Mouse (Mus musculus) embryo, embryonic 11 days (tissue): ENCODE measurements at regions not wholly inside any gene's neighbourhood (a gene's known extent, or its start where the extent isn't known, plus 50 kb on each side); places are given as distances from the start of the nearest gene placed in this dataset.

Source experiments
- DNase-seq: peaks from one replicate; pipeline ENCODE4 v3.0.0-alpha.2; 2015

DNA sequence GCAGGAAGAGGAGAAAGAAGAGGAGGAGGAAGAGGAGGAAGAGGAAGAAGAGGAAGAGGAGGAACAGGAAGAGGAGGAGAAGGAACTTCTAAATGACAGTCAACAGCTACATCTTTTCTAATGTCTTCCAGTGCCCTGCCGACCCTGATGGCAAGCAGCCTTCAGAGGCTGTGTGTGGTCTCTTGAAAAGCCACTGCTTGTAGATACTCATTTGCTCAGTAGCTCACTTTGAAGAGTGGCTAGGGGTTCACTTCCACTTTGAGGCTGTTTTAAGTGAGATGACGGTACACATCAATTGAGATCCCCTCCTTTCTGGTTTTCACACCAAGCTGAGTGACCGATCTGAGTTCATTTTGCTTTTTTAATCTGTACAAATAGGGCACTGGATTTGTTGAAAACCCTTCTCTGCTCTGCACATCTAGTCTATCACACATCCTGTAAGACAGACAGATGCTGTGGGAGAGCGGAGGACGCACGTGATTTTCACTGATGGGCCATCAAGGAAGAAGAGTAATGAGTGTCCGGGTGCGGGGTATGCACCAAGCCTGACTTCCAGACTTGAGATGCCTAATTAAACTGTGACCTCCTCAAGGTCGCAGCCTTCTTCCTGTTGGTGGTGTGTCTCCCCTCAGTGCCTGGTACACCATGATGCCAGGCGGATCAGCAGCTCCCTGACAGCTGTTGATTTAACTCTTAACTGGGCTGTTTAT lies 239.0 kb downstream of the Mtx2 start:
- DNase-seq: no peak

DNA sequence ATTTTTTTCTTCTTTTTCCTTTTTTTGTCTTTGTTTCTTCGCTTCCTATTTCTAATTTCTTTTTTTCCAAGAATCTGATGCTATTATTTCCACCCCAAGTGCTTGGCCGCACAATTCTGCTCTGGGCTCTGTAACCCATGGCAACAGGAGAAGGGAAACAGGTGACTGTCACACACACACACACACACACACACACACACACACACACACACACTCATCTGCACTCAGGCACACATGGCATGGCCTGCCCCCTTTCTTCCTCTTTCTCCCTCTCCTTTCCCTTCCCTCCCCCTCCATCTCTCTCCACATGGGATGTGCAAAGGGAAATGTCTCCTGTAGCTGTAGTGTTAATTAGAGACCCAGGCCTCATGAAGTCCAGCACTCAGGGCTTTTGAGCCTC lies 239.7 kb downstream of the Mtx2 start:
- no peak for DNase-seq

DNA sequence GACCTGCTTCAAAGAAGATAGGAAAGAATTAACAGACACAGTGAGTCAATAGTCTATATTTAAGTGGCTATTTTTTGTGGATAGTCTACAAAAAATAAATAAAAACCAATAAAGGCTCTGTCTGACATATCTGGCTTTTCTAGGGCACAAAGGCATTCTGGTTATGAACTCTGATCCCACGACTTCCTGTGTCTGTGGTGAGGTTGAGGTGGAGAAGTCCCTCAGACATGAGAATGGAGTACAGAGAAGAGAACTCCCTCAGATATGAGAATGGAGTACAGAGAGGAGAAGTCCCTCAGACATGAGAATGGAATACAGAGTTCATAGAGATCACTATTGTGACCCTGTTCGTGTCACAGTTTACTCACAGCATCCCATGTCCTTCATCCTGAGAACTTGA lies 243.7 kb downstream of the Mtx2 start:
- no peak for DNase-seq

DNA sequence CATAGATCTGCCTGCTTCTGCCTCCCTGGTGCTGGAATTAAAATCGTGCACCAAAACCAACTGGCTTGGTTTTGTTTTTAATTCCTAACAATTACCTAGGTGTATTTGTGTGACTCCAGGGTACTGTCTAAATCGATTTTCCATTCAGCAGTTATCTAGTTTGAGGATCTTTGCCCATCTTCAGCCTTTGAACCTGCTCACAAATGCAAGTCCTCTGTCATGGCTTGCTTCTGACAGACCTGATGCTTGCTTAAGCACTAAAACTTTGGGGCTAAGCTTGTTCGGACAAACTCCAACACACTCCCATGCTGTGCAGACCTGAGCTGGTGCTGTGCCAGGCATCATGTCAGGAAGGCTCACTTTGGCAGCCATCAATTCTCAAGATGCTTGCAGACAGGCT lies 246.4 kb downstream of the Mtx2 start:
- DNase-seq: no peak

DNA sequence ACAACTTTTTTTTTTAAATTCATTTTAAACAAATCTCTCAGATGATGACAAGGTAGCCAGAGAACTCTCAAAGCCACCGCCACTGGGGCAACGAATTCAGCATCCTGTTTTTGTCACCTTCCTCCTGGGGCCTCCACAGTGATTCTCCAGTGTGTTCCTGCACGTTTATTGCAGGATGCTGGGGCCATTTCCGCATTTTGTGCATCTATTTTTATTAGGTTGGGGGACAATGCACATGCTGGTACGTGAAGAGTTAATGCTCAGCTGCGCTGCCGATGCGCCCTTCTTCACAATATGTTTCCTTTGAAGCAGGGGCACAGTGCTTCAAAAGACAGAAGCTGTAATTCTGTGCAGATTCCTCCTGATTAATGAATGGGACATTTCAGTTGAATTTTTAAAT lies 246.9 kb downstream of the Mtx2 start:
- DNase-seq: no peak

DNA sequence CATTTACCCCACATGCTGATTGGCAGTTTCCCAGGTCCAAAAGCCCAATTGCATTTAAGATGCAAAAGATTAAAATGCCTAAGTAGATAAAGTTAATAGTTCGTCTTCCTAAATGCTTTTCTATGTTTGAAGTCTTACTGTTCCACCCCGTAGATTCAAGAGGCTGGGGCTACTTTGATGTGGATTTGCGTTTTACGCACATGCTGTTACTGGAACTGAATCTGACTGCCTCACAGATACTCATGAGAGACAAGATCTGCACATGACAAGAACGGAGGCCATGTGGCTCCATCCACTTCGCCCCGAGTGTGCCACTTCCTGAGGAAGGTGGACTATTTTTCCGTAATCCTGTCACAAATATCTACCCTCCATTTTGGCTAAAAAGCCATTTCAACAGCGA lies 247.6 kb downstream of the Mtx2 start:
- no peak for DNase-seq

DNA sequence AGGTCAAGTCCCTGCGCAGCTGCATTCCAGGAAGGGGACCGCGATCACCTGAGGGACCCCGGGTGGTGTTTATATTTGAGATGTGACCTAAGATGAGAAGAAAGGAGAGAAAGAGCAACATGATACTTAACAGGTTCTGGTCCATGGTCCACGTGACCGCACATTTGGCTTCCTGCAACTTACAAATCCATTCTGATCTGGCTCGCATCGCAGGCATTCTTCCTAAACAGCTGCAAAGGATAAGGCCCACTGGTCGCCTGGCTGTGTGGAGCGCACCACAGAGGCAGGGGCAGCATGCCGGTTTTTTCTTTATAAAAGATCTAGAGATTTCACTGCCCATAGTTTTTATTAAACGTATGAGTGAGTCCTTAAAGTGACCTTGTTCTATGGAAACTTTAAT lies 261.6 kb downstream of the Mtx2 start:
- DNase-seq: no peak

DNA sequence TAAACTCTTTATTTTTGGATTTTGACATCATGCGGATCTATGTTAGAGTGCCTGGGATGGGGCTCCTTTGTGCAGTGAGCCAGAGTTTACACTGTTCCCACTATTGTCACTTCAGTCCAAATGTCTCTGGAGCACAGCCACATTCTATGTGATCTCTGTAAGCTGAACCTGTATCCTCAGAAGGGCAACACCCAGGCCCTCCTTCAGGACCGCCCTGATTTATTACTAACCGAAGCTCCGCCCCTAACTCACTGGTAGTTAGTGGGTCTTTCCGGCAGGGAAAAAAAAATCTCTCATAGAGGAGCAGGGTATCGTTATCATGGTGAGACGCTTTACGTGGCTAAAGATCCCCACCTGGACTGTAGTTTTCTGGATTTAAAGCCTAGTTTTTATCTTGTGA lies 263.6 kb downstream of the Mtx2 start:
- DNase-seq: peak; percentile 79

DNA sequence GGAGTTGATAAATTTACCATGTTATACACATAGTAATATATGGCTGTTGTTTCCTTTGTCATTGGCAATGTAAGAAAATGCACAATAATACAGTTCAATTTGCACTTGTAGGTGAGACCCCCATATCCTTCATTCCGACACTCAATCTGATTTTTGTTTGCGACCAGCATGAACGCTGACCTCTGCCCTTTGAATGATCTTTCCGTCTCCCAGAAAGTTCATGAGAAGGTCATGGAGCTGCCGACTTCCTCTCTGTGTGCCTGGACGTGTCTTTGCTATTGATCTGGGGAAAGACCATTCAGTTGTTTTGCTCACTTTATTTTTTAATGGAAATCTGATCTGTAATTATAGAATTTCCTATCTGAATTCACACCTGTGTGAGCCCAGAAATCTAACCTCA lies 264.0 kb downstream of the Mtx2 start:
- DNase-seq: peak; percentile 77

DNA sequence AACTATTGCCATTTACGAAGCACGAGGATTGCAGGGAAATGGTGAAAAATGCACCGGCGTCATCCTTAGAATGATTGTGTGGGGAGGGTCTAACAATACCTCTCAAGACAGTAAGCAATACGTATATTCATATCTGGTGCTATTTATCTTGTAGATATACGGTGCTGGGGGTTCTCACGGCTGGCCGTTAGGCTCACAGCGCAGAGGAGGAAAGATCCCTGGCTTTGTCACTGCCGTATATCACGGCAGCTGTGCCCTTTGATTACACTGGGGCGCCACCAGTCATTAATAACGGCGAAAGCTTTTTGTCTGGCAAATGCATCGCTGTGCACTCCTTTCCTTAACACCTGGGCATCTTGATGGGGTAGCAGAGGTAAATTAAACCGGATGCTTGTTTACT lies 264.8 kb downstream of the Mtx2 start:
- peak; percentile 47 for DNase-seq

DNA sequence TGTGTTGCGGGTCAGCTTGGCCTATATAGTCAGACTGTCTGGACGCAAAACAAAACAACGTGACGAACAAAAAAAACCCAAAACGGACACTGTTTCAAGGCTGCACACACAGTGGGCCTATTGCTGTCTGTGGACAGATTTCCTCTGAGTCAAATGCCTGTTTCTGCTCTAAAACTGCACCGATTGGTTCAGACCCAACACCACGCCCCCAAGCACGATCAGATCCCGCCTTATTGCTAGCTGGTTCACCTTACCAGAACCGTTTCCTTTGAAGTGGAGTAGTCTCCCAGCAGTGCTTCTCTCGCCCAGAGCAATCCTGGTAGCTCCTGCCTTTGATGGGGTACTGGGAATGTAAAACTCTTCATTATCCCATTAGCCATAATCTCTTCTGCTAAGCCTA lies 275.9 kb downstream of the Mtx2 start:
- peak; percentile 65 for DNase-seq

DNA sequence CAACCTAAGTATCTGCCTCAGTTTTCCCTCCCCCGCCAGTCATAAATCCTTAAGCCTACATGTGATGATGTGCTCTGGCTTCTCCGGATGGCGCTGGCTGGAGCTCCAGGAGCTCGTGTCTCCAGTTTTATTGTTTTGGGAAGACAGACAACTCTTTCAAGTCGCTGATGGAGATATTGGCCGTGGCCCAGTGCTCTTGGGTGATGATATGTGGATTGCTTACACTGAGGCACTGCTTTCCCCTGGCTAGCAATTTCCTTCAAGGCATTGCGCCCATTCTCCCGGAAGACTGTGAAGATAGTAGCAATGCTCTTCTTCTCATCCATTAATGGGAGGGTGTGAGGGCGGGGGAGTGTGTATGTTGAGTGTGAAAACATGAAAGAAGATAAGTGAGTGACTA lies 287.1 kb downstream of the Mtx2 start:
- DNase-seq: no peak

DNA sequence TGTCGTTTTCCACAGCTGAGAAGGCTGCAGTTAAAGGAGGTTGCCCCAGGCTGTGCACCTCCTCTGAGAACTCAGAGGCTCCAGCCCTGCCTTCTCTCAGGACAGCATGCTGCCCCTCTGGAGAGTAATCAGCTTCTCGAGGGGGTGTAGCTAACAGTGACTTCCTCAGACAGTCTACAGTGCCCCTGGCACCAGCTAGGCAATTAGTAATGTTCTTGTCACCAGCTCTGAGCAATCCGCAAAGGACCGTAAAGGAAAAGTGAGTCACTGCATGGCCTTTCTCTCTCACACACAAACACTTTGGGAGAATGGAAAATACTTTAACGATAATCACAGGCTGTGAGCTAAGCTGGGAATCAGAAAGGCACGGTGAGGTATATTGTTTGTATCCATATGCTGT lies 288.8 kb downstream of the Mtx2 start:
- DNase-seq: peak; percentile 20

DNA sequence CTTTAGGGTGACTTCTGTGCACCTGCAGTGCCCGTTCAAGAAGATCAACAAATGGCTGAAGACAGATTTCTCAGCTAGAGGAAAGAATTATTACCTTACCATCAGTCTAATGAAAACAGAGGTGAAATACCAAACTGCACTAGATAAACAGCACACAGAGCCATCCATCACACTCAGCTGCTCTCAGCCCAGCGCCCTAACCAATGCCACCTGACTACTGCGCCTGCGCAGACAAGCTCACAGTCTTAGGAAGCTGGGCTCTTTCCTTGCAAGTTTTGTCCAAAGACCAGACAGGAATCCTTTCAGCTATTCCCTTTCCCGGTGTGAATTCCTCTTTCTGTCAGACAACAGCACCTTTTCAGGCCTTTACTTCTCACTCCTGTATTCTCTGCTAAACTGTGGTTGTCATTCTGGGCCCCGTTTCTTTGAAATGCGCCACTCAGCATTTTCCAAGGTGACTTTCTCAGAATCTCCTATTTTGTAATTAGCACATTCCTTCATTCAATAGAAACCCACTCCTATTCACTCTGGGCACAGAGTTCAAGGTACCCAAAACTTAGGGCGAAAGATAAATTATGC lies 292.8 kb downstream of the Mtx2 start:
- DNase-seq: peak; percentile 50

DNA sequence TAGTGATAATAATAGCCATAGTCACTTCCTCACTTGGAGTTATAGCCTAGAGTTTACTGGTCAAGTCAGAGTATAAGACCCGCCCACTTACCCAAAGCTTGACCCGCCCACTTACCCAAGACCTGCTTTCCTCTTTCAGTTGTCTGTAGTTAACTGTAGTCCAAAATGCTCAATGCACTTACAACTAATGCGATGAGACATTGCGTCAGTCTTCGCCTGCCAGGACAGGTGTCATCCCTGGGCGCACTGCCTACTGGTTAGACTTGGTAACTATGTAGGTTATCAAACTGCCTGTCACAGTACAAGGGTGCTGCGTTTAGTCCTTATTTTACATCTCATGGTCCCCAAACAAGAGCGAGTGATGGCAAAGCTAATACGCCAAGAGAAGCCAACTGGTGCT lies 294.0 kb downstream of the Mtx2 start:
- DNase-seq: no peak

DNA sequence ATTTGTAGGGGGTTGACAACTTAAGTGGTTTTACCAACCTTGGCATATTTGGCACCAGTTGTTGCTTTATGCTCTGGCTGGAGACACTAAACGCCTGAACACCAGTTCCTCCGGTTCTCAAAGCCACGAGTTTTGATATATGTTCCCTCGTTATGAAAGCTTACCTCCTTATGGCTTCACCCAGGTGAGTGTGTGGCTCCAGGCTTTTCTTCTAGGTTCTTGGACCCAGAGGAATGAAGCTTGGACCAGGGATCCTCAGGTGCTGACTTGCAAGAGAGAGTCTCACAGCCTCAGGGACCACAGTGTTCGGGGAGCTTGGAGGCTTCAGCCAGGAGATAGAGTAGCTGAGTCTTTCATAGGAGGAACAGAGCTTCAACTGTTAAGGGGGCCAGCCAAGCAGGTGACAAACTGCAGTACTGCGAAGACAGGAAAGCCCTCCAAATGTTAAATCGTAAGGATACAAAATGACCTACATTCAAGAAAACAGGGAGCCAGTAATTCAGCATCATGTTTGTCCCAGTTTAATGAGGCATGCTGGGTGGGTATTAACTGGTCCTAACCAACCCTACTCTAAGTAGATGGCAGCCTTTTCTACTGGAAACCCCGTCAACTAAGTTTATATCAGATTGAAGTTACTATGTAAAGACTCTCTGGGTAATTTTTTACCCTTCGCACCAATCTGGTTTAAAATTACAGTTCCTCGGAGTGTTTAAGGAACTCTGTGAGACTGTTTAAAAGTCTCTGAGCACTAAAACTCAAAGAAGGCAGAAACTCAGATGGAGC lies 307.9 kb downstream of the Mtx2 start:
- DNase-seq: no peak

DNA sequence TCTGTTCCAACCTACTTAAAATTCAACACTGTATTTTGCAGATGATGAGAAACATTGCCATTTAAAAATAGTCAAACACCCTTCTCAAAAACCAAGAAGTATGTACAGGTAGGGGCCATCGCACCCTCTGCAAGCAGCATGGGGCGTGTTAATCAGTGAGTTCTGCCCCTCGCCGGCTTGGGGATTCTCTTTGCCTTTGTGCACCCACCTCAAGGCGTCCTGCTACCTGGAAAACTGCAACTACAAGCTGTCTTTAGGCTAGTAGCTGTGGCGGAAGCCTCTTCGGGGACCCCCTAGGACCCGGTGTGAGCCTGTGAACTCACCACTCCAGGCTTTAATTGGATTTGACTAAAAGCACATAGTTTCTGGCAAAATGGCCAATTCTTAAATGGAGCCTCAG lies 311.0 kb downstream of the Mtx2 start:
- no peak for DNase-seq

DNA sequence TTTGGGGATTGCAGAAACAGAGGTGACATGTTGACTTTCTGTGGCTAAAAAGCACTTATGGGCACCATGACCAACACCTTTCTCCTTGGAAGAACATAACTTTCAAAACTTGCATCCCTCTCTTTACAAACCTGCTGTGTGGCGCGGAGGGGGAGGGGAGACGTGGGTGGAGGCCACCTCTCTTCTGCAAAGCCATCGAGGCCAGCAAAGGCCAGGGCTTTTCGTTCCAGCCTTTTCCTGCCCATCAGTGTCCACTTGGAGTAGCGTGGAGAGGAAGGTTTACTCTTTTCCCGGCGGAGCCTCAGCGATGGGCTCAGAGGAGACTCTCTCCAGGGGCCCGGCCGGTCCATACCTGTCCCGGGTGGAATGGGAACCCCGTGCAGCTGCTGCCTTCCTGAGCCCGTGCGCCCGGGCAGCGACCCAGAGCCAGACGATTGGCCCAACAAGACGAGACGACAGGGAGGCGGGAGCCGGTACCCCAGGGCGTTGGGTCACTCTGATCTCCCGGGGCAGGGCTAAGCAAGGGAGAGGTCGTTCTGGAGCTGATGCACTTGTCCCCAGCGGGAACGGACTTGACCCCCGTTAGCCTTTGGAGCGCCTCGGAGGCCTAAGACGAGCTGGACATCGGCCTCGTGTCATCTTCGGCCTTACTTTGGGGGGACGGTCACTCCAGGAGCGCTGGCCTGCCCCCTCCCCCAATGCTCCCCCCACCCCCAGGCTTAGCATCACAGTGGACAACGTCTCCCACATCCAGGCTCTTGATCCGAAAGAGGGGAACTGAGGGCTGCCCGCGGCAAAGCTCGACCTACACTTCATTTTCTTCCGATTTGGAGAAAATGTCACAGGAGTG lies 311.8 kb downstream of the Mtx2 start:
- DNase-seq: peak; percentile 55

DNA sequence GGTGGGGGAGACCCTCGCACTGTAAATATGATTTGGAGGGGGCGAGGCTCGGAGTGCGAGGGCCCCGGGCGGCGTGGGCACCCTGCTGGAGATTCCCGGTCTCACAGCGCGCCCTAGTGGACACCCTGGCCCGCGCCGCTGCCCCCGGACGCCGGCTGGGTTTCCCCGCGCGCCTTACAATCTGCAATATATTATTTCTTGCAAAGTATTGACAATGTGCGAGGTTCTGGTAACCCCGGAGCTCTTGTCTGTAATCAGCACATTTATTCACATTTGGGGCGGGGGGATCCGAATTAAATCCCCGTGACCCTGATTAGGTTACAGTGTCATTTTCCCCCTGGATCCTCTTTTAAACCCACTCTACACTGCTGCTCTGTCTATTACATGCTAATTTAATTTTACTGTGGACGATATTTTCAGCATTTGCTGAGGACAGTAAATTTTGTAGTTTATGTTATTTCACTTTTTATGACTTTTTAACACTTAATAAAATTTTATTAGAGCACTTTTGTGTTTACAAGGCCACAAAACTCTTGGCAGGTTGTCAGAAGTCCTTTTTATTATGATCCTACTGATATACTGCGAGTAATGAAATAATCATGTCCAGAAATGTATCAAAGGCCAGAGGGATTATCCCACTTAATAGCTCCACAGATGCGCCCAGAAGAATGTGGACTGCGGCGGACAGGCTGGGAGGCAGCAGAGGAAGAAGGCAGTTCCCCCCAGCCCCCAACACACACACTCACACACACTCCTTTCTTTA lies 312.6 kb downstream of the Mtx2 start:
- DNase-seq: peak; percentile 83

DNA sequence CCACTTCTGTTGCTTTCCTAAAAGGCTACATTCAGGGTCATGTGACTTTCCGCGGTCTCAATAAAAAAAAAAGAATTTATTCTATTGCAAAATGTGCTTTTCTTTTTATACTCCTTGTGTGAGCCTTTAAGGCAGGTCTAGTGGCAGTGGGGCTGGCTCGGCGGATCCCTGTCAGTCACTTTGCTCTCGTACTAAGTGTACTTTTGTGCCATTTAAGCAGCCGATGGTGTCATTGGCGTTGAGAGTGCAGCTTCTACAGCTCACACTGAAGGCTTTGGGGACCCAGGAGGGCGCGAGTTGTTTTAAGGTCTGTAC lies 313.1 kb downstream of the Mtx2 start:
- no peak for DNase-seq

DNA sequence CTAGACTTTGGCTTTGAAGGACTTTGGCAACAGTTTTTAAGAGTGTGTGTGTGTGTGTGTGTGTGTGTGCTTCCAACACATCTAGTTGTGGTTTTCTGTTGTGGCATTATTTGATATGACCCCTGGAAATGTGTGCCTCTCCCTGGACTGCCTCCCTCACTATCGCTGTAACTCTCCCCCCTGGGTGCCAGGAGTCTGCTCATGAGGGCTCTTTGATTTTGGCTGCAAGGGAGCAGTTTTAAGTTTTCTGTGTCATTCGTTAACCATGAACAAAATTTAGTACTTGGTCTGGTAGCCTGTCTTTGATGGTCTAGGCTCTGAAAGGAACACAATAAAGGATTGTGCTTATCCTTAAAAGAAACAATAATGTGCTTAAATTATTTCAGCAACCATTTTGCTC lies 313.9 kb downstream of the Mtx2 start:
- DNase-seq: no peak

DNA sequence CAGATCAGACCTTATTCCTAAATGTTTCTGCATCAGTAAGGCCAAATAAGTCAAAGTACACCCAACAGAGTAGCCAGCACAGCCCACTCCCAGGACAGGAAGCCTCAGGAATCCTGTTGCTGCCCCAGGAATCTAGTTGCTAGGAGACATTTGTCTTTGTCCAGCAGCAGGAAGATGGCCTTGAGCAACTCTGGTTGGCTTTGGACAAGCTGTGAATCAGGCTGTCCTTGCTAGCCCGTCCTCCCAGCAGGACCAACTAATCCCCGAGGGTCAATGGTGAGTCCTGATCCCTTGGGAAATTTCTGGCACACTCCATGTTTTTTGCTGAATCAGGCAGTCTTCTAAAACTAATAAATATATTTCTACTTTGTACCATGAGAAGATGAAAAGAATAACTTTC lies 317.1 kb downstream of the Mtx2 start:
- DNase-seq: peak; percentile 48

DNA sequence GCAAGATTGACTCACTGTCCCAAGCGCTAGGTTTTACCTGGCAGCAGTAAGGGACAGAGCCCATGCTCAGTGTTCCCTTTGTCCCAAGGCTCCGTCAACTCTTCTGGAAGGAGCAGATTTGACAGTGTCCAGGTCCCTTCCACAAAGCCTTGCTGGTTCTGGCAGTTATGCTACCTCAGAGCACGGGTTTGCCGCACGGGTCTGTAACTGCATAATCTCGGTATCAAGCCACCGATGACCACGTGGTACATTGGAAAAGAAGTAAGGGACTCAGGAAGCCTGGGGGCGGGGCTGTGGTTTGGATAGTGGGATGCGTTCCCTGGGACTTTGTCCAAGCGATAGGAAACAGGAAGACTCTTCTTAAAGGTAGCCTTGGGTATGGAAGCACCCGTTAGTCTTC lies 319.3 kb downstream of the Mtx2 start:
- no peak for DNase-seq
